9 mouse cellular contexts compared by ENCODE assay signal in genomic region chr11:44622023-44622731, GRCm38 (mm10). TPM values are rescaled to one million over a fixed set of nuclear protein-coding genes. Genes with fewer than 3 reads are reported as not detected.
DNase-seq lines count a peak whose midpoint lies in the region; ATAC-seq and TF ChIP-seq lines count a peak whose summit lies in the region.
"Had no signal": no experiment of that assay in that cellular context is flagged by ENCODE, and none has a peak within 500 bp of the region (broad histone marks: within the 10 kb centered on the region; RNA-seq: fewer than 3 reads in every experiment).

No protein-coding gene starts in this region.

- H3K27me3 ChIP-seq in forebrain, postnatal 0 days (ENCODE audit: insufficient read depth, low read length): peaks cover 43% of the 10 kb centered on the region

- H3K9me3 ChIP-seq in forebrain, postnatal 0 days (ENCODE audit: low read length): no peaks in the 10 kb centered on the region
- H3K9me3 ChIP-seq: lung, embryonic 15.5 days had no signal

- no peak for ATAC-seq in forebrain, postnatal 0 days

- H3K4me3 ChIP-seq in forebrain, postnatal 0 days (ENCODE audit: low read depth, low read length): no peak overlapping the region
- H3K4me3 ChIP-seq: lung, embryonic 15.5 days had no signal

- no peaks in the 10 kb centered on the region for H3K4me1 ChIP-seq in forebrain, postnatal 0 days (ENCODE audit: insufficient read depth)

- no peak for TF ChIP-seq CTCF in forebrain, postnatal 0 days (IDR thresholded peaks at IDR 0.05; ENCODE audit: low read depth)

- no peaks in the 10 kb centered on the region for H3K36me3 ChIP-seq in forebrain, postnatal 0 days (ENCODE audit: insufficient read depth)
- H3K36me3 ChIP-seq: lung, embryonic 15.5 days had no signal

- H3K4me2 ChIP-seq in forebrain, postnatal 0 days (ENCODE audit: low read depth): peak overlapping the region; percentile 35; the same call in 1 of the 2 replicates
- H3K4me2 ChIP-seq: lung, embryonic 15.5 days had no signal

- DNase-seq in ES-CJ7 (ENCODE audit: low read depth, low spot score): peak; percentile 47
- peak; percentile 67 for DNase-seq in brain, adult 2 months (ENCODE audit: low read depth, low spot score)
- no peak for DNase-seq in forebrain, postnatal 0 days
- peak; percentile 68 to 73 for DNase-seq in kidney, postnatal 25 days
- DNase-seq in testis, postnatal 14 days (ENCODE audit: low spot score): no peak
- no peak for DNase-seq in layer of hippocampus, adult 9-11 months
- DNase-seq in layer of hippocampus, postnatal 36 days: no peak

- 28% methylated on average over 11 of the region's 11 CpGs for WGBS in forebrain, postnatal 0 days

- H3K27ac ChIP-seq in forebrain, postnatal 0 days (ENCODE audit: low read depth, low read length): no peak overlapping the region
- H3K27ac ChIP-seq: lung, embryonic 15.5 days had no signal

- no peak overlapping the region for H3K9ac ChIP-seq in forebrain, postnatal 0 days
- H3K9ac ChIP-seq: lung, embryonic 15.5 days had no signal

RNA-seq across cellular contexts. Expression of gene Ebf1, which starts 5.1 kb away (rescaled TPM):
- total RNA-seq in forebrain, postnatal 0 days (2014; rRNA removed): 12.9 and 13.0 TPM in 2 replicates
- 15.6 and 20.6 TPM in 2 replicates for polyA plus RNA-seq in forebrain, postnatal 0 days (2015; fragmentation: Nextera tagmentation; extraction: Ambion mirVana)
- total RNA-seq in layer of hippocampus, postnatal 36 days (2021): 1 to 10 TPM; 2.6 to 3.1 TPM
- total RNA-seq: common myeloid progenitor, adult 5-6 weeks had no signal

Comparison
In these comparisons a context has a peak if more than half of its experiments do, and no peak if none do; other contexts are left out.
1. DNase-seq: peak in ES-CJ7 (single experiment), brain, adult 2 months (single experiment) and kidney, postnatal 25 days (2 of 2); none in forebrain, postnatal 0 days (single experiment), testis, postnatal 14 days (single experiment), layer of hippocampus, adult 9-11 months (single experiment) and layer of hippocampus, postnatal 36 days (0 of 2).